Mouse (Mus musculus): ENCODE data around the gene Tes.

Gene Tes

DNA sequence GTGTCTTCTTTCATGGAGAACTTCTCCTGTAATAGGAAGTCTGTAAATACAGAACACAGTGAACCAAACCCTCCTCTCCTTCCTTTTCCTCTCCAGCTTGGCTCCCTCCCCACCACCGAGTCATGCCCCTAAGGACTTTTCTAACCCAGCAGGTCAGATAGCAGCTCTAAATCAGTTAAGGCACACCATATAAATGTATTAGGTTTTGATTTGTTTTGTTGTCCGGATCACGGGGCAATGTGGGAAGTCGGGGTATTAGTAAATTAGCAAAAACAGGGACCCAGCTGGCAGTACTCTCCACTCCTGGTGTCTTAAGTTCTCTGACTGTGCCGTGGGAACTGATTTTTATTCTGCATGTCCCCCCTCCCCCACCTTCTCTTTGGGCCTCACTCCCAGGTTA, 14.4 kb downstream of the Tes start:
- DNase-seq (ENCODE audit: low spot score), result no peak

DNA sequence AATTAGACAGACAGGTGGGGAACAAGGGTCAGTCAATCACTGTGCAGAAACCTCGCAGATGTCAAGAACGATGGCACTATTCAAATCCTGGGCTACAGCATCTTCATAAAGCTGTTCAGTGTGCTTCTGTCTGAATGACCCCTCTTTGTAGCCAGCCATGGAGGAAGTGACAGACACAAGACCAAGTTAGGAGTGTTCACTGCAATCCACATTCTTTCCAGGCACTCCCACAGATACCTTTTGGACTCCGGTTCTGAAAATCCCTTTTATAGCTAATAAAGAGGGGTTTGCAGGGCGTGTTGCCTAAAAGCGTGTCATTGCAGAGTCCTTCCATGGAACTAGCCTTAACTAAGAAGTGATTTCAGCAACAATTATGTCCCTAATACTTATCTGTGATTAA, 14.9 kb downstream of the Tes start:
- DNase-seq (ENCODE audit: low spot score), result no peak

DNA sequence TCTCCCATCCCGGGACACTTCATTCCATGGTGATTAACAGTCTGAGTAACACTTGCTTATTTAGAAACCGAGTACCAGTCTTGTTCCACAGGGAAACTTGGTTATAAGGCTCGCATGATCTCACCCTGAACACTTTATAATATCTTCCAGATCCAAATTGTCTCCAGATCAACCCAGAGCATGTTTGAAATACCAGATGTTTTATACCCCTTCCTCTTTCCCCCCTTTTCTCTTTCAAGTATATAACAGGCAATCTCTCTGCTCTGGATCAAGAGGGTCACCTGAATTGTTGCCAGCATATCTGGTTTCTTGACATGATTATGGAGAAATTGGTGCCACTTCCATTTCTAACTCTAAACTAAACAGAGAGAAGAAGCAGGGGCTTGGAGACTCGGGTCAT, 17.3 kb downstream of the Tes start:
- DNase-seq (ENCODE audit: low spot score), result no peak

GRCm38 (mm10) chr6:17082800-17083199, 17.9 kb downstream of the Tes start:
- DNase-seq (ENCODE audit: low spot score), result no peak

GRCm38 (mm10) chr6:17087485-17087884, 22.5 kb downstream of the Tes start:
- peak; percentile 41 for DNase-seq (ENCODE audit: low spot score)

GRCm38 (mm10) chr6:17097301-17097700, 32.4 kb downstream of the Tes start:
- no peak for DNase-seq (ENCODE audit: low spot score)

GRCm38 (mm10) chr6:17098559-17098958, 33.6 kb downstream of the Tes start:
- no peak for DNase-seq (ENCODE audit: low spot score)

GRCm38 (mm10) chr6:17099477-17100130, 34.7 kb downstream of the Tes start:
- no peak for DNase-seq (ENCODE audit: low spot score)

DNA sequence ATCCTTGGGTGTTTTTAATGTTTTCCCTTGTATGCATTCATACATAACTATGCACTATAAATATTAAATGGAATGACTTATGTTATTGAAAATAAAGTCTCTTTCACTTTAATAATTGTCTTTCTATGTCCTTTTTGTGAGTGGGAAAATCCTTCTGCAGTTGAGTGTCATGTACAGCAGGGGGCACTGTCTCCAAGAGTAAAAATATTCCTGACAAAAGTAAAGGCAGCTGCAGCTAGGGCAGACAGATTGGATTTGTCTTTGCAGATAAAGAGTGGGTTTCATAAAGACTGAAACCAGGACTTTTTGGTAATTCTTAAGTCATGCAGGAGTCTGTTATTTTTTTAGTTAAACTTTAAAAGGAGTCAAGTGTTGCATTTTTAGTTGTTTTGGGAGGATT, 40.8 kb downstream of the Tes start:
- DNase-seq (ENCODE audit: low spot score), result no peak

- no peak for DNase-seq (ENCODE audit: low spot score)
These were observed 41.5 kb downstream of the Tes start for GRCm38 (mm10) chr6:17106493-17106892.

- DNase-seq (ENCODE audit: low spot score), result no peak
These were observed 44.3 kb downstream of the Tes start for GRCm38 (mm10) chr6:17109204-17109603.

- DNase-seq (ENCODE audit: low spot score), result no peak
These were observed 45.7 kb downstream of the Tes start for GRCm38 (mm10) chr6:17110564-17111100.

DNA sequence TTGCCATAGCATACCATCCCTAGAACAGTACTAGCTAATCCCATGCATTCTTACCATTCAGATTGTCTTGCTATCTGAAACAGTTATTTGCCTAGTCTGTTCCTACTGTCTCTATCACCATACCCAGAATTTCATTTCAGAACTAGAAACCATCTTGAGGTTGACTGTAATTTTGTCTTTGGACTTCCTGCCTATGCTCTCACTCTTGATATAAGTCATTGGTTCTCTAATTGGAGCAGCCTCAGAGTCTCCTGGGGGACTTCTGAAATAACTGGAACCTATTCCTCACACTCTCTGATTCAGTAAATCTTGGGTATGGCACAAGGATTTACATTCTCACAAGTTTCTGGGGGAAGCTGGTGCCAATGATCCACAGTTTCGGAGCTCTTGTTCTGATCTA, 47.1 kb downstream of the Tes start:
- no peak for DNase-seq (ENCODE audit: low spot score)

DNA sequence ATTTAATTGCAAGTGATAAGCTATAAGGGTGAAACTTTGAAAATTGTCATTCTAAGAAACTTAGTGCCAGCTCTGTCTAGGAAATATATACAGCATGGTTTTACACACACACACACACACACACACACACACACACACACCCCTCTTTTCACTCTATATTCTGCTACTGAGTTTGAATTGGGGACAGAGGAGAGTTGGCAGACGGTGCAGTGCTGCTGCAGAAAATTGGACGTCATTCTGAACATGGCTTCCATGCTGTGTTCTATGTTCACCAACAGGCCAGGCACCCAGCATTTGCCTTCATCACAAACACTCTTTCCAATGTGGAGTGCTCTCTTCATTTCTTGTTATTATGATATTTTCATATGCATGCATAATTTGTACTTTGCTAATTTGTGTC, 48.0 kb downstream of the Tes start:
- DNase-seq (ENCODE audit: low spot score), result no peak

- no peak for DNase-seq (ENCODE audit: low spot score)
These were observed 49.6 kb downstream of the Tes start for GRCm38 (mm10) chr6:17114588-17114987.

GRCm38 (mm10) chr6:17115046-17115790, 50.3 kb downstream of the Tes start:
- no peak for DNase-seq (ENCODE audit: low spot score)

DNA sequence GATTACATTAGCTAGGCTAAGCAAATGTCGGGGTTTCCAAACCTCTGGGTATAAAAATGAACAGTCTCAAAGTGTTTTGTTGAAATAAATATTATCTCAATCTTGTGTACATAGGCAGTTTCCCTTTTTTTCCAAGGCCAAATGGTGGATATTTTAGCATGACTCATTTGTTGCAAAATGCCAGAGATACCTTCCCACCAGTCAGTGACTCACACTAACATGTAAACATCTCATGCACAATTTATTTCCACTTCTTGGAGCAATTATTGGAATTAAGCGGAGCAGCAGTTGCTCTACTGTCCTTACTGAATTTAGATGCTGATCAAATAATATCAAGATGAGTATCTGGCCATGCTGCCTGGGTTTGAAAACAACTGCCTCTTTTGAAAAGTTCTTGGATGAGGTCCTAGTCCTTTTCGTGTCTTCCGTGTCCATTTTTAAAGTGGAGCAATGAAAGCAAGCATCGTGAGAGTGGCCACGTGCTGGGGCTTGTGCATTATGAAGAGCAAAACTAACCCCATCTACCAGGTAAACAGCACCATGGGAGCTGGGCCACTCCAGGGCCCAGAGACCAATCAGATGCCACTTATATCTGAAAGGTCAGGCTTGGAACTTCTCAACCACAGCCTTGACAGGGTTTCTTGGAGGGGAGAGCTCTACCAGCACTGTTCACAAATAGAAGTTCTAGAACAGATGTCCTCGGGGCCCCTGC, 54.7 kb downstream of the Tes start:
- no peak for DNase-seq (ENCODE audit: low spot score)

DNA sequence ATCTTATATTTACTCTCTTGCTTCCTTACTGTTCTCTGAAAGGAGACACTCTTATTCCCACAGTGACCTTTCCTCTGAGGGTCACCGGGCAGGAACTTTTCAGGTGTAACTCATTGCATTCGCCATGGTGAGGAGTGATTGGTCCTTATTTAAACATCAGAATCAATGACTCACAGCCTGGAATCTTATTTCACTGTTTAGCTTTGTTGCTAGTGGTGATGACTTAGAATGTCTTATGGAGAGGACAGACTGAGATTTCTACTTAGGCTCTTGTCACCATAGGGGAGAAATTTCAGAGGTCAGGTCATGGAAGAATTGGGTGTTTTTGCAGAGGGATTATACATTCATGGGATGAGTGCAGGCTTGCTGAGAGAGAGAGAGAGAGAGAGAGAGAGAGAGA, 75.1 kb downstream of the Tes start:
- no peak for DNase-seq (ENCODE audit: low spot score)

GRCm38 (mm10) chr6:17142577-17143359, 77.8 kb downstream of the Tes start:
- DNase-seq (ENCODE audit: low spot score), result no peak

- DNase-seq (ENCODE audit: low spot score), result no peak
These were observed 86.2 kb downstream of the Tes start for GRCm38 (mm10) chr6:17151071-17151715.

- no peak for DNase-seq (ENCODE audit: low spot score)
These were observed 87.6 kb downstream of the Tes start for GRCm38 (mm10) chr6:17152551-17152950.

Measured in urinary bladder, postnatal 10 days (tissue).